Mouse (Mus musculus) lung, postnatal 25 days (tissue): ENCODE results near the gene Hmga2.
A peak's percentile ranks its signal among the peaks of the same experiment; 100 is the strongest.

Experiments used
- DNase-seq: peaks from one replicate; pipeline ENCODE4 v3.0.0; 2022; ENCODE audit warnings: low spot score

Hmga2 gene

GRCm38 (mm10) chr10:120424015-120424414 is 52.3 kb downstream of the Hmga2 start:
- no peak for DNase-seq

GRCm38 (mm10) chr10:120423256-120423655 is 53.0 kb downstream of the Hmga2 start:
- DNase-seq, result peak; percentile 11

GRCm38 (mm10) chr10:120422820-120423219 is 53.4 kb downstream of the Hmga2 start:
- no peak for DNase-seq

- peak; percentile 90 for DNase-seq
Observed at GRCm38 (mm10) chr10:120422050-120422449, 54.2 kb downstream of the Hmga2 start.

- DNase-seq, result no peak
Observed at GRCm38 (mm10) chr10:120420971-120421629, 55.2 kb downstream of the Hmga2 start.

GRCm38 (mm10) chr10:120418738-120419523 is 57.3 kb downstream of the Hmga2 start:
- DNase-seq, result no peak

GRCm38 (mm10) chr10:120418211-120418610 is 58.1 kb downstream of the Hmga2 start:
- DNase-seq, result no peak

GRCm38 (mm10) chr10:120417488-120418118 is 58.7 kb downstream of the Hmga2 start:
- DNase-seq, result no peak

- DNase-seq, result no peak
Observed at GRCm38 (mm10) chr10:120417116-120417487, 59.2 kb downstream of the Hmga2 start.

GRCm38 (mm10) chr10:120416628-120417027 is 59.6 kb downstream of the Hmga2 start:
- no peak for DNase-seq

GRCm38 (mm10) chr10:120412215-120412614 is 64.1 kb downstream of the Hmga2 start:
- DNase-seq, result no peak

- DNase-seq, result no peak
Observed at GRCm38 (mm10) chr10:120410958-120411357, 65.3 kb downstream of the Hmga2 start.

GRCm38 (mm10) chr10:120409131-120409530 is 67.1 kb downstream of the Hmga2 start:
- no peak for DNase-seq

GRCm38 (mm10) chr10:120407230-120407629 is 69.0 kb downstream of the Hmga2 start:
- DNase-seq, result no peak

- DNase-seq, result no peak
Observed at GRCm38 (mm10) chr10:120406038-120406437, 70.2 kb downstream of the Hmga2 start.

GRCm38 (mm10) chr10:120405322-120405721 is 70.9 kb downstream of the Hmga2 start:
- DNase-seq, result no peak

- no peak for DNase-seq
Observed at GRCm38 (mm10) chr10:120402966-120403365, 73.3 kb downstream of the Hmga2 start.

GRCm38 (mm10) chr10:120401787-120402186 is 74.5 kb downstream of the Hmga2 start:
- no peak for DNase-seq

- DNase-seq, result no peak
Observed at GRCm38 (mm10) chr10:120399846-120400510, 76.3 kb downstream of the Hmga2 start.

- no peak for DNase-seq
Observed at GRCm38 (mm10) chr10:120398745-120399144, 77.5 kb downstream of the Hmga2 start.

GRCm38 (mm10) chr10:120397211-120397631 is 79.0 kb downstream of the Hmga2 start:
- DNase-seq, result no peak

- DNase-seq, result no peak
Observed at GRCm38 (mm10) chr10:120395550-120395949, 80.7 kb downstream of the Hmga2 start.
